Mouse (Mus musculus): ENCODE results near the gene Cstf1.

Cstf1 gene

DNA sequence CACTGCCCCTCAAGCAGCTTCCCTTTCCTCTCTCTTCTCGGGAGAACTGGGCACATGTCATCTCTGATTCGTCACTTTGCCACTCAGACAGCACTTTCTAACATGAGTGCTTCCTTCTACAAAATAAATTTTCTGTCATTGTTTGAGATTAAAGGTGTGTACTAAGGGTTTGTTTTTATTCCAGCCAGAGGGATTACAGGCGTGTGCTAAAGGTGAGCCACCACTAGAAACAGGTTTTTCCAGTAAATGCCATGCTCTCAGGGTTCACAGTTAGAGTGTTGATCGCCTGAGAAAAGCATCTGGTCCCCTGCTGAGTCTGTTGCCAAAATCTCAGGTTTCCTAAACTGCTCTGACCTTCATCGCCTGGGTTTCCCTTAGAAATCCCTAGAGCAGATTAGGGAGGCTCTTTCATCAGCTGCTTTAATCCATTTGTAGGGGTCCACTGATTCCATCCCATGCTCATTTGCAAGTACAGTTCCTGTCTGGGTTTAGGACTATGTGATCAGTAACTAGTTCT, 6.6 kb downstream of the Cstf1 start:
- DNase-seq (ENCODE audit: low read depth, low spot score) = no peak

DNA sequence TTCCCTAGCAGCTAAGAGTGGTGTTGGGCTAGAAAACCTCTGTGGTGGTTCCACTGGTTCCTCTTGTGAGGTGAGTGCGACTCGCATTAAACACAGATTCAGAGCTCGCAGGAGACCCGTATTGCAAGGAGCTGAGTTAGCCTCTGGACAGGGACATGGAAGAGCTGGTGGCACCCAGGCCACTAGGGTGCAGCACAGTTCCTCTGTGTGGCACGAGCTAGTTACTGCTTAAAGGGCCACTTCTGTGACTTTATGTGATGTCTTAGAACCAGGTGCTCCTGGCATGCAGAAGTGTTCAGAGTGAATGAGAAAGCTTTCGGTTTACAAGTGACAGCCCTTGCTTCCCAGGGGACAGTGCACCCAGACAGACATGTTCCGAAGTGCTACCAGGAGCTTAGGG, 7.9 kb downstream of the Cstf1 start:
- DNase-seq (ENCODE audit: low read depth, low spot score) = no peak

DNA sequence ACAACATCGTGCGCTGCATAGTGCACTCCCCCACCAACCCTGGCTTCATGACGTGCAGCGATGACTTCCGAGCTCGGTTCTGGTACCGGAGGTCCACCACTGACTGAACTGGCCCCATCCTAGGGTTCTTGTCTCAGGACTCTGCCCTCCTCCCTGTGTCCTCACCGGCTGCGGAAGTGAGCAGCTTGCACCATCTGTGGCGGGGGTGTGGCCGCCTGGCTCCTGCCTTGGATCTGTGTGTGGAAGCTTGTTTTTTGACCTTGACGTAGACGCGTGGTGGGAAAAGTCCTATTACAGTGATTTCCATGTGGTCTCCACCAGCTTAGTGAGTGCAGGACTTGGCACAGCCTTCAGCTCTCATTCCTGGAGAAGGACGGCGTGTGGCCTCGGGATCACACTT, 10.0 kb downstream of the Cstf1 start:
- DNase-seq (ENCODE audit: low read depth, low spot score) = no peak

DNA sequence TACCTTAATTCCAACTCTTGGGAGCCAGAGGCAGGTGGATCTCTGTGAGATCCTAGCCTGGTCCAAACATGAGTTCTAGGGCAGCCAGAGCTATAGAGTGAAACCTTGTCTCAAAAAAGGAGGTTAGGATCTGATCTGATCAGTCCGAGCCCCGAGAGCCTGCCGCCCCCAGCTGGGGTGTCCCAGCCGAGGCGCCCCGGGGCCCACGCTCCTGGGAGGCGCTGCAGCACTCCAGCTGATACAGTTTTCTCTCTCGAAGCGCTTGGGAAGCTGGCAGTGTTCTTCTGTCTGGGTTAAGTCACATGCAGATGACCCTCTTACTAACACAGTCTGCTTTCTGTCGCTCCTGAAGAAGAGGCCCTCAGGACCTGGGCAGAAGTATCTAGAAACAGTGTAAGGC, 10.9 kb downstream of the Cstf1 start:
- no peak for DNase-seq (ENCODE audit: low read depth, low spot score)

DNA sequence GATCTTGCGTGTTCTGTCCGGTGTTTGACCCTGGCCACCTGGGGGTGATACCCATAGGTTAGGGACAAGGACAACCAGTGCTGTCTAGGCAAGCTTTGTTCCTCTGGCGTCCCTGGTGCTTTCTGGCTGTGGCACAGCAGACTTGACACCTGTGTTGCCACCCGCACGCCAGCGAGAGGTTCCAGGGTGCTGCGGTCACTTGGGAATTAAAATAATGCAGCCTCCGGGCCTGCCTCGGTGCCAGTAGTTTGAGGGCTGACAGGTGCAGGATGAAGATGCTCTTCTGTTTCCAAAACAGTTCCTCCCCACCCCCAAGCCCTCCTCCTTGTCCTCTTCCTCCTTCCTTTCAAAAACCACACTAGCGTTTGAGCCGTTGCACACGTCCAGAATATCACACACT, 11.4 kb downstream of the Cstf1 start:
- DNase-seq (ENCODE audit: low read depth, low spot score) = no peak

DNA sequence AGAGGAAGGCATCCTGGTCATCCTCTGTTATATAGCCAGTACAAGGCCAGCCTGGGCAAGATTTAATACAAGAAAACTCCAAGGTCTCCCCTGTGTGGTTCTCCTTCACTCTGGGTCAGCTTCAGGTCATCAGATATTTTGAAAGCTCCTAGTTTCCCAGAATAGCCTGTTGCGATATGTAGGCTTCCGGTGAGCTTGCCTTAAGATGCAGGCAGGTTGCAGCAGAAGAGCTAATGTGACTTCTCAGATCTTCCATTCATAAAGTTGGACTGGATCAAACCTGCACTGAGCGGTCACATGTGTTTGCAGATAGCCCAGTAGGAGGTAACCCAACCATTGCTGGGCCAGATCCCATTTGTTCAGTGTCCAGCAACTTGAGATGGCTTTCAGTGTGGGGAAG, 14.2 kb downstream of the Cstf1 start:
- DNase-seq (ENCODE audit: low read depth, low spot score) = no peak

DNA sequence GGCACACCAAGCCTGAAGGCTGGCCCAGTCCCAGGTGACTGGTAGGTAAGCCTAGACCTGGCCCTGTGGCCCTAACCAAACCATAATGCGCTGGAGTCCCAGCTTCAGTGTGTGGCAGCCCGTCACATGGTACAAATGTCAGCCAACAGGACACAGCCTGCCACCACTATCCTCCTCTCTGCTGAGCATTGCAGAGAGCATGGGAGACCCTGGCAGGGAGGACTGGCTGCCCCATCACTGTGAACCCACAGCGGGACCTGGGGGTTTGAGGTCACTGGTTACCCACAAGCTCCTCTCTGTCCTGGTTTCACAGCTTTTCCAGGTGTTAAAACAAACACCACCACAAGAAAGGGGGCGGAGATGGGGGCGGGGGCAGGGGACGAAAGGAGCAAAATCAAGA, 19.9 kb downstream of the Cstf1 start:
- DNase-seq (ENCODE audit: low read depth, low spot score) = no peak

DNA sequence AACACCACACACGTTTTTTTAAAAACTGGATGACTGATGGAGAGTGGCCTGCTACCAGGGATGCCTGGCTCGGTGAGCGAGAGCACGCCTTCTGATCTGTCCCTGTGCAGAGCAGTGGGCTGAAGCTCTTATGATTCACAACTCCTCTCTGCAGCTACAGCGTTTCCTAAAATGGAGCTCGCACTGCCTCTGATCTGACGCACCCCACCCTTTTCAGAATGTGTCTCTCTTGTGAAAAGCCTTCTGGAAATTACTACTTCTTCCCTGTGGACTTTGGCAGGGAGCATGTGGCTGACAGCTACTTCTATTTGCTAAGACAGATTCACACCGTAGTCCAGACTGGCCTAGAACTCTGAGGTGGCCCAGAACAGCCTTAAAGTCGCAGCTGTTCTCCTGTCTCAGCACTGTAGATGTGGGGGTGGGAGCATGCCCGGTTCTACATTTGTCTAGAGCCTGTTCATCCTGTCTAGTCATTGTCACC, 21.6 kb downstream of the Cstf1 start:
- no peak for DNase-seq (ENCODE audit: low read depth, low spot score)

DNA sequence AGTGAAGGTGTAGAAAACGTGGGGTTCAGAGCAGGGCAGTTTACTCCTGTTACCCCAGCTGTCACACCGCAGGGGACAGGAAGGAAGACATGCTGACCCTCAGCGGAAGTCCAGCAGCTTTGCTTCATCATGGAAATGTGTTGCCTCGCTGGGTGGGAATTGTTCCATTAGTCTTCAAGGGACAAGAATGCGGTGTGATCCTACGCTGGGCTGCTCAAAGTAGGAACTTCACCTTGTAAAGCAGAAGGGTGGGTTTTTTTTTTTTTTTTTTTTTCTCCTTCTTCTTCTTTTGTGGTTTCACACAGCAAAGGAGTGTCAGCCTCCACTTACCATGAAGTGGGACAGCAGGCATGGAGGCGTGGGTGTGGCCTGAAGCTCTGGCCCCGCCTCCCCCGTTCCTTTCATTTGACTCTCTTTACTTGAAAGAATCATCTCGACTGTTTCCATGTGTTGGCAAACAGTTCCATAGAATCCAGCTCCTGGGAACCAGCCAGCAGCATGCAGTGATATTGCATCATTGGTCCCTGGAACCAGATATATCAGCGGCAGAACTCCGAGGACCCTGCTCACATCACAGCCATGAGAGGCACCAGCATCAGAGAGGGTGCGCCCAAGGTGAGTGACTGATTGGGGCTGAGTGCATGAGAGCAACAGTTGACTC, 23.0 kb downstream of the Cstf1 start, which contains the start of gene Cass4:
Gene Cass4 (plus strand): TSS at position 404 of the 661 bp plus-strand sequence.
- DNase-seq (ENCODE audit: low read depth, low spot score) = no peak

DNA sequence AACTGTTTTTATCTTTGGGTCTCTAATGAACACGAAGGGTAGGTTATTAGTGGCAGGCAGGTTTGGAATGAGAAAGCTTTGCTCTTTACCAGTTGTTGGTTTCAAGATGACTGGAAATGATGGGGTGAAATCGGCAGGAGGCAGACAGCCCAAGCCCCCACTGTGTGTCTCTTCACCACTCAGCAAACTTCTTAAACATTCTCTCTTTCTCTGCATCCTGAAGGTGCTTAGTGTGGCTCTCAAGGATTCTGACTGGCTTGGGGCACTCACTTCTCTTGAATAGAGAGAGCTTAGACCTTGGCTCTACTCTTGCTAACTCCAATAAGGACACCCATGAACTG, 23.5 kb downstream of the Cstf1 start:
- DNase-seq (ENCODE audit: low read depth, low spot score) = no peak

DNA sequence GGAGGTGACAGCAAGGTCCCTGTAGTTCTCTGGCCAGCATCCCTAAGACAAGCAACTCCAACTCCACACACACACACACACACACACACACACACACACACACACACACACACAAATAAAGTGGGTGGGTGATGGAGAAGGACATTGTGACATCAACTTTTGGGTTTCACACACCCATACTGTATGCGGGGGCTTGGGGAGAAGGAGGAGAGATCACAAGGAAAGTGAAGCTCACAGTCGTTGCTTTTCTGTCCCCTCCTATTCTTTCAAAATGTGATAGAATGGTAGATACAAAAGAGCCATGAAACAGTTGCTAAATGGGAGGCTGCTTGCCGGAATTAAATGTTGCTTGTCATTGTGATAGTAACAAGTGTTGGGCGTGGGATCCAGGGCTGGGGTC, 24.2 kb downstream of the Cstf1 start:
- DNase-seq (ENCODE audit: low read depth, low spot score) = no peak

DNA sequence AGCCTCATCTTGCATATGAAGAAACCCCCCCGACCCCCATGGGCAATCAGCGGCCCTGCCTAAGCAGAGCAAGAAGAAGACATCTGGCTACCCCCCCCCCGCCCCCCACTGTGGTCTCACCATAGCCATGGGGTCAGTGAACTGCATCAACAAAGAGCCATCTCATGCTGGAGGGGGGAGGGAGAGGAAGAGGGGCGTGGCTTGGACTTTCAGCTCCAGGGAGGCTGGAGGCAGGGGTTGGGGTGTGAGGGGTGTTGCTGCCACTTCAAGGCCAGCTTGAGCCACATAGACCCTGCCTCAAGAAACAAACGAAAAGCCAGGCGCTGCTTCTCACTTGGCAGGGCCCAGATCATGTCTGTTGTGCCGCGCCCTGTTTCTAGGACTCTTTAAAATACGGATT, 25.5 kb downstream of the Cstf1 start:
- no peak for DNase-seq (ENCODE audit: low read depth, low spot score)

DNA sequence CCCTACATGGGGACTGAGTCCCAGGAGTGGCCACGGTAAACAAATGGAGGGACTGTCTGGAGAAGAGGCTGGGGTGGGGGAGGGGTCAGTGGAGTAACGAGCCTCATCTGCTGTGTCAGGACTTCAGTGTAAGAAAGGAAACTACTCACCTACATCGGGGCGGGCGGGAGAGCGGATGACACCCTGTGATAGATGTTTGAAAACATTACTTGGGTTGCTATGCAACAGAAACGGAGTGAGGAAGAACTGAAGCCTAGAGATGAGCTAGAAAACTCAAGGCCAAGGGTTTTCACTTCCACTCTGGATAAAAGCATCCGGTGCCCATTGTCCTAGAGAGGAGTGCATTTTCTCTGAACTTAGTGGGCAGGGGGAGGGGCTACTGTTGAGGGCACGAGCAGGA, 29.4 kb downstream of the Cstf1 start:
- DNase-seq (ENCODE audit: low read depth, low spot score) = no peak

DNA sequence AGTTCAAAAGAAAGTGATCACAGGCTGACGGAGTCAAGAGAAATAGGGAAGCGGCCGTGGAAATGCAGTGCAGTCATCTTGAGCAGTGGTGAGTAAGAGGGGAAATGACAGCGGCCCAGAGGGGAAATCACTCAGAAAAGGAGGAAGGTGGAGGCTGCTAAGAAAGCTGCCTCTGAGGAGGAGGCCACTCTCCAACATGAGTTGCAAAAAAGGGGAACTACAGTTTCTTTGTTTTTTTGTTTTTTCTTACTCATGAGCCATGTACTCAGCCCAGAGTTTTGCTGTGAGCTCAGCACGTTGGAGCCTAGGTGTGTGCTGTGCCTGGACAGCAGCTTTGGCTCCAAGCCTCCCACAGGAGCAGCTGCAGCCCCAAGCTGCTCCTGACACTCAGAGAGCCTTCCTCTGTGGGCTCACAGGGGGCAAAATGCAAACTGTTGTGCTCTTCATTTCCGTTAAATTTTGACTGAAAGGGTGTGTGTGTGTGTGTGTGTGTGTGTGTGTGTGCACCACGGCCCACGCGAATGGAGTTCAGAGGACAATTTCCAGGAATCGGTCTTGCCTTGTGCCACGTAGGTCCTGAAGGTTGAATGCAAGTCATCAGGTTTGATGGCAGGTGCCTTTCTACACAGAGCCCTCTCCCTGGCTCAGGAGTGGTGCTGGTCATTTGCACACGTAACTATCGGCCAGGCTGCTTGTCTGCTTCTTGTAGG, 30.8 kb downstream of the Cstf1 start:
- DNase-seq (ENCODE audit: low read depth, low spot score) = no peak

DNA sequence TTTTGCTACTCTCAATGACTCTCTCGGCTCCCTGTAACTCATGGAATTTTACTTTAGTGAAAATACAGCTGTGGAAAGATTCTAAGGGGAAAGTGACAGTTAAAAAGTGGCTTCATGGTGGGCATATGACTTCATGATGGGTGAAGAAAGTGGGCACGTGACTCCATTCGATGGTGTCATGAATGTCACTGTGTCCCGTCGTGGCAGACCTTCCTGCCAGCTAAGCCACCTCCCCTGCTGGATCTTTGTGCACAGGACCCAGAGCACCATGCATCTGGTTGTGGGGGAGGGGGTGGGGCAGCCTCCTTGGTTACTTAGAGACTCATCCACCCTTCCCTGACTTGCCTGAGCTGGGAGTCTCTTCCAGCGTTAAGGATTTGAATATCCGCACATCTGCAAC, 33.8 kb downstream of the Cstf1 start:
- DNase-seq (ENCODE audit: low read depth, low spot score) = no peak

DNA sequence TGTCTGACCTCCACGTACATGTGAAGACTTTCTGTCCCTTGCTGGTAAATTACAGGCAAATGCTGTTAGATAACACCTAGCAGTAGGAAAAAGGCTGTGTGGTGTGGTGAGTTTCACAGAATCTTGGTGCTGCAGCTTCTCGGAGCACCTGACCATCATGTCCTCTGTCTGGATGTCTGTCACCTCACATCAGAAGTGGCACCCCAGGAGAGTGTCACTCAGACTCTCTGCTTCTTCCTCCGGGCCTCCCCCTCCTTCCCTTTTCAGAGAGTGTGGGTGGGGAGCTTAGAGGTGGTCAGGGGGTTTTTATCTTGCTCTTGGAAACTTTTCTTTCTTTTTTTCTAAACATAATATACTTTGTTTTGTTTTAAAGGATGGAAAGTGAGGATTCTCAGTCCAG, 34.5 kb downstream of the Cstf1 start:
- DNase-seq (ENCODE audit: low read depth, low spot score) = no peak

DNA sequence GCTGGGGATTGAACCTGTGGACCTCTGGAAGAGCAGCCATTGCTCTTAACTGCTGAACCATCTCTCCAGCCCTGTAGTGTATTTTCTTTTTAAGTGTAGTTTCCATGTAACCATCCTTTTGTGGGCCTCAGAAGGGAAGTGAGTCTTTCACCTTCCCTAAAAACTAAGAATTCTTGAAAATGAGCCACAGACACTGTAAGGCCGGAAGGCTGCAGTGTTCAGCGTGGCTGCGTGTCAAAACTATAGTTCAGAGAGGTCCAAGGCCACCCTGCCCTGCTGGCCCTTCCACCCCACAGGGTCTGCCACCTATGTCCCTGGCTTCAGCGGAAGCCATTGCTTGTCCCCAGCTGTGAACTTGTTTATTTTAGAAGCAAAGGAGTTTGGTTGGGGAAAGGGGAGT, 35.7 kb downstream of the Cstf1 start:
- no peak for DNase-seq (ENCODE audit: low read depth, low spot score)

DNA sequence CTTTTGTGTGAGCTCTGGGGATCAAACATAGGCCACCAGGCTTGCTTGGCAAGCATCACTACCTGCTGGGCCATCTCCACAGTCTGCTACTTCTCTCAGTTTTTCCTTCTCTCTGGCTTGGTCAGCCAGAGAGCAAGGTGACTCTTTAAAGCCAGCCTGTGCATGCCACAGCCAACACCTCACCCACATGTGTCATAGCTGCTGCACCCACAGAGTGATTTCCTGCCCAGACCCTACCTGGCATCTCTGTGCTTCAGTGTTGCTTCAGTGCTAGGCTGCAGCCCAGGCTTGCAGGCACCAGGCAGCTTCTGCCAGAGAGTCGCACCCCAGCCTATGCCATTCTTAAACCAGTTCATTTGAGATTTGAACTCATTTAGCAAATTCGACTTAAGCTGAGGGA, 37.0 kb downstream of the Cstf1 start:
- no peak for DNase-seq (ENCODE audit: low read depth, low spot score)

DNA sequence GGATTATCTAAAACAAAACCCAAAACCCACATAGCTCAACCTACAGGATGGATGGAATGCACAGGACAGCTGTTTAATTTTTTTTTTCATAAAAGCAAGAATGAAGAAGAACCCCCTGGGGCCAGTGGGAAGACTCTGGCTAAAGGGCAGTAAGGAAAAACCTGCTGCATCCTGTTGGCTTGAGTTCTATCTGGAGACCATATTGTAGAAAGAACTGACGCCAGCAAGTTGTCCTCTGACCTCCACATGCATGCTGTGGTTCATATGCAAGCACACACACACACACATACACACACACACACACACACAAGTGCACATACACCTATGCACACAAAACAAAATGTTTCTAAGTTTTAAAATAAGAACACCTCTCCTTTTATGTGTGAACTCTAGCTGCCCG, 40.2 kb downstream of the Cstf1 start:
- no peak for DNase-seq (ENCODE audit: low read depth, low spot score)

DNA sequence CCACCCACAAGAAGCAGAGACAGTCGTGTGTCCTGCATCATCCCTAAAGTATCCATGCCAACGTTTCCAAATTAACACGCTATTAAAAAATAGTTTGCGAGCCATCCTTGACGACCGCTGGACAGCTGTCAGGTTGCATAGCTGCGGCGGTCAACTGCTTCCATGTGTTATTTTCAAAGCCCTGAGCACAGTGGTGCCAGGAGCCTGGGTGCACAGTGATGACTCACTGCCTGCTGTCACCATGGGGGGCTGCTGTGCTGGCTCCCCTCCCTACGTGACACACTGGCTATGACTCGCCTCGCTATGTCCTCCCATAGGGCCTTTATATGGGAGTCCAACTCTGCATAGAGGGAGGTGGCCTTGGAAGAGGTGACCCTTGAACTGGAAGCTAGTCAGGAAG, 40.6 kb downstream of the Cstf1 start:
- no peak for DNase-seq (ENCODE audit: low read depth, low spot score)

DNA sequence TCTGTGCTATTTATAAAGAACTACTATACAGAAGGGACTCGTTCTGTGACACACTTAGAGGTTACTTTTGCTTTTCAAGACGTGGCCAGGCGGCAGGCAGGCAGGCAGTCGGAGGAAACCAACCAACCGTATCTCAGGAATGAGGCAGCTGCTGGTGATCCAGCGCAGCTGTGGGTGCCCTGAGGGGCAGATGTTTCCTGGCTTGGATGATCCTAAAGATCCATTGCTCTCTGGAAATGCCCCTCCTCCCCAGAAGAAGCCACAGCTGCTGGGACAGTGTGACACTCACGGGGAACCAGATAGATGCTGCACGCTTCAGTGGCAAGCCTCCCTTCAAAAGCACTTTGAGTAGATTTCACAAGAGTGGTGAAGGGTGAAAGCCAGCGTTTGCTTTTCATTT, 42.0 kb downstream of the Cstf1 start:
- DNase-seq (ENCODE audit: low read depth, low spot score) = no peak

DNA sequence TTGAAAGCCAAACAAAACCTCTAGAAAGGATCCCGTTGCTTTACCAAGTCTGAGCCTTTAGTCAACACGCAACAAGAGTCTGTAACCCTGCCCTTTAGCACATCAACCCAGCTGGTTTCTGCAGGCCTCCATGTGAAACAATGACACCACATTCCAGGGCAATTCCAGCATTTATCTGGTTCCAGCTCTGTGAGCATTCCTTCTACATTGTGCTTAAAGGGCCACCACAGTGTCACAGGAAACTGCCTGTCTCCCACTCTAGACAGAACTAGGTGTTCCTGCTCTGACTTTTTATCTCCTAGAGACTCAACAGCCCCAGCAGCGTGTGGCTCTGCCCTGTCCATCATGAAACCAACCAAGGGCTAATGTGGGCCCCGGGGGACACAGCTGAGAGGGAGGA, 42.8 kb downstream of the Cstf1 start:
- DNase-seq (ENCODE audit: low read depth, low spot score) = no peak

DNA sequence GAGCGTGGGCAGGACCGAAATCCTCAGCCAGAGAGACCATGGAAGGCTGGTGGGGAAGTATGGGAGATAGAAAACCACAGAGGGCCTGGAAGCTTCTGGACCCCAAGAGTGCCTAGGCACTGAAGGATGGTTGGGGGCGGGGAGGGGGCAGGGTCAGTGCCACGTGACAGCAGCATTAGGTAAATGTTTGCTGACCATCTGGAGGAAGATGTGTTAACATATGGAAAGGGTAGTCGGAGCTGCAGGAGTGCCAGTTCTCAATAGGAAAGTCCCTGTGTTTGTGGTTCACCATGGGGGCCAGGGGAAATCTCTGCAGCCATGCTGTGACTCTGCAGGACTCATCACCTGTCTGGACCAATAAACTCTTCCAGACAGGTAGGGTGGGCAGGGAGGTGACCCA, 43.4 kb downstream of the Cstf1 start:
- DNase-seq (ENCODE audit: low read depth, low spot score) = no peak
